Mouse (Mus musculus): ENCODE measurements at regions not wholly inside any gene's neighbourhood (a gene's known extent, or its start where the extent isn't known, plus 50 kb on each side); places are given as distances from the start of the nearest gene placed in this dataset.
A peak's percentile ranks its signal among the peaks of the same experiment; 100 is the strongest.
"Not testable (repeated sequence)": the region's sequence is repeated elsewhere in the genome, so short reads cannot be mapped to it uniquely, and the experiment has no call there.

GRCm38 (mm10) chr11:13040584-13040983 is 575.8 kb upstream of the Cobl start:
- Histone ChIP-seq H3K36me3 (ENCODE audit: control insufficient read depth, insufficient read depth, low read length) (no peaks in the 10 kb centered on the region), H3K27ac (replicated peaks in 1 of 2; ENCODE audit: control insufficient read depth in 1 of 2, insufficient read depth in 1 of 2, low read depth in 2 of 2, low read length in 2 of 2) (no peak overlapping the region), H3K9me3 (ENCODE audit: control insufficient read depth, low read length) (no peaks in the 10 kb centered on the region), H3K4me1 (ENCODE audit: control insufficient read depth in 2 of 2, insufficient read depth in 2 of 2, low read length in 2 of 2) (no peaks in the 10 kb centered on the region), H3K9ac (ENCODE audit: low read length) (no peak overlapping the region), H3K27me3 (ENCODE audit: control insufficient read depth, insufficient read depth, low read length) (no peaks in the 10 kb centered on the region), H3K4me2 (ENCODE audit: low read length) (no peak overlapping the region), H3K4me3 (ENCODE audit: control insufficient read depth in 1 of 2, insufficient read depth in 1 of 2, low read depth in 1 of 2, low read length in 2 of 2) (no peak overlapping the region)
- ATAC-seq (ENCODE audit: insufficient number of reproducible peaks, insufficient read depth, low FRiP score, low read depth): no peak
- WGBS: 74% methylated on average over 3 of the region's 3 CpGs

- no peak for ATAC-seq (ENCODE audit: insufficient number of reproducible peaks, insufficient read depth, low FRiP score, low read depth)
- Histone ChIP-seq H3K27ac (replicated peaks in 1 of 2; ENCODE audit: control insufficient read depth in 1 of 2, insufficient read depth in 1 of 2, low read depth in 2 of 2, low read length in 2 of 2) (peak overlapping the region in 1 of 2 experiments; percentile 70; a peak in 2 of 4 replicates), H3K36me3 (ENCODE audit: control insufficient read depth, insufficient read depth, low read length) (no peaks in the 10 kb centered on the region), H3K4me3 (ENCODE audit: control insufficient read depth in 1 of 2, insufficient read depth in 1 of 2, low read depth in 1 of 2, low read length in 2 of 2) (no peak overlapping the region), H3K27me3 (ENCODE audit: control insufficient read depth, insufficient read depth, low read length) (no peaks in the 10 kb centered on the region), H3K4me2 (ENCODE audit: low read length) (no peak overlapping the region), H3K4me1 (ENCODE audit: control insufficient read depth in 2 of 2, insufficient read depth in 2 of 2, low read length in 2 of 2) (peaks cover 0 to 4% of the 10 kb centered on the region in 2 experiments; a peak in 2 of 4 replicates), H3K9me3 (ENCODE audit: control insufficient read depth, low read length) (no peaks in the 10 kb centered on the region), H3K9ac (ENCODE audit: low read length) (no peak overlapping the region)
- WGBS: 13% methylated on average over 2 of the region's 2 CpGs
These were observed 567.7 kb upstream of the Cobl start for GRCm38 (mm10) chr11:13032464-13032863.

DNA sequence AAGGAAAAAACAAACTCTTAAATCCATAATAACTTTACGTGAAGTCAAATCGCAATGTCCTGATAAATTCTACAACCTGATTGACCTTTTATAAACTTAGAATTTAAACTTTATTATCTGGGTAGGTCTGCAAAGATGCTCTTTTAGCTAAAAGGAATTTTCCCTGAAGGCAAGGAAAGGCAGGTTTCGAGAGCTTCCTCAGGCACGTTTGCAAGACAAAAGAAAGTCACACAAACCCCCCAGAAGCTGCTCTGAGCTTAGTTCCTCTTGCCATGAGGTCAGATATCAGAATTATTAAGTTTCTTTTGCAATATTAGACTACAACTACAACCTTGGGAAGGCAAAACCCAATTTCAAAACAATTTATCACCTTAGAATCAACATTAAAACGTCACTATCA is 544.1 kb upstream of the Cobl start:
- H3K4me2 ChIP-seq (ENCODE audit: low read length); H3K9ac ChIP-seq (ENCODE audit: low read length); H3K4me1 ChIP-seq (ENCODE audit: control insufficient read depth in 2 of 2, insufficient read depth in 2 of 2, low read length in 2 of 2); H3K27me3 ChIP-seq (ENCODE audit: control insufficient read depth, insufficient read depth, low read length); H3K36me3 ChIP-seq (ENCODE audit: control insufficient read depth, insufficient read depth, low read length); H3K4me3 ChIP-seq (ENCODE audit: control insufficient read depth in 1 of 2, insufficient read depth in 1 of 2, low read depth in 1 of 2, low read length in 2 of 2); H3K27ac ChIP-seq (replicated peaks in 1 of 2; ENCODE audit: control insufficient read depth in 1 of 2, insufficient read depth in 1 of 2, low read depth in 2 of 2, low read length in 2 of 2); H3K9me3 ChIP-seq (ENCODE audit: control insufficient read depth, low read length); ATAC-seq (ENCODE audit: insufficient number of reproducible peaks, insufficient read depth, low FRiP score, low read depth): not testable (repeated sequence)
- WGBS: 70% methylated on average over 5 of the region's 5 CpGs

GRCm38 (mm10) chr11:13006461-13006961 is 541.8 kb upstream of the Cobl start:
- H3K4me3 ChIP-seq (ENCODE audit: control insufficient read depth in 1 of 2, insufficient read depth in 1 of 2, low read depth in 1 of 2, low read length in 2 of 2); H3K4me2 ChIP-seq (ENCODE audit: low read length); H3K27me3 ChIP-seq (ENCODE audit: control insufficient read depth, insufficient read depth, low read length); H3K4me1 ChIP-seq (ENCODE audit: control insufficient read depth in 2 of 2, insufficient read depth in 2 of 2, low read length in 2 of 2); H3K9ac ChIP-seq (ENCODE audit: low read length); H3K27ac ChIP-seq (replicated peaks in 1 of 2; ENCODE audit: control insufficient read depth in 1 of 2, insufficient read depth in 1 of 2, low read depth in 2 of 2, low read length in 2 of 2); H3K9me3 ChIP-seq (ENCODE audit: control insufficient read depth, low read length); ATAC-seq (ENCODE audit: insufficient number of reproducible peaks, insufficient read depth, low FRiP score, low read depth); H3K36me3 ChIP-seq (ENCODE audit: control insufficient read depth, insufficient read depth, low read length): not testable (repeated sequence)
- 80% methylated on average over 1 of the region's 1 CpGs for WGBS

DNA sequence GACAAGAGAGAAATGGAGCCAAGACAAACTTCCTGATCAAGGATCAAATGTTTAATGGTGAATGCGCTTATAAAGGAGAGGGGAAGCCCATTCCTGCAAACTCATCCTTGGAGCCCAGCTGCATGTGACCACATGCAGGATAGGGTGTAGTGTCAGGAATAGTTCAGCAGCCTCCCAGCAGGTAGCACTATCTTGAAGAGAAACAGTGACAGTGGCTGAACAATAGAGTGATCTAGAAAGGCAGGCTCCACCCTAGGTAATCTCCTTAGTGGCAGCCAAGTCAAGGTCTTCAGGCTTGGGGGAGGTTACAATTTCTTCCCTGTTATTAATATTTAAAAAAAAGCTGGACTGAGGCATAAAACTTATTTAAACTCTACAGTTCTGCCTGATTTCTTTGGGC is 540.5 kb upstream of the Cobl start:
- no peaks in the 10 kb centered on the region for H3K36me3 ChIP-seq (ENCODE audit: control insufficient read depth, insufficient read depth, low read length)
- WGBS: 65% methylated on average over 1 of the region's 1 CpGs
- no peak overlapping the region for H3K4me2 ChIP-seq (ENCODE audit: low read length)
- H3K9me3 ChIP-seq (ENCODE audit: control insufficient read depth, low read length): no peaks in the 10 kb centered on the region
- ATAC-seq (ENCODE audit: insufficient number of reproducible peaks, insufficient read depth, low FRiP score, low read depth): no peak
- no peaks in the 10 kb centered on the region for H3K4me1 ChIP-seq (ENCODE audit: control insufficient read depth in 2 of 2, insufficient read depth in 2 of 2, low read length in 2 of 2)
- H3K27ac ChIP-seq (replicated peaks in 1 of 2; ENCODE audit: control insufficient read depth in 1 of 2, insufficient read depth in 1 of 2, low read depth in 2 of 2, low read length in 2 of 2): no peak overlapping the region
- H3K4me3 ChIP-seq (ENCODE audit: control insufficient read depth in 1 of 2, insufficient read depth in 1 of 2, low read depth in 1 of 2, low read length in 2 of 2): no peak overlapping the region
- H3K27me3 ChIP-seq (ENCODE audit: control insufficient read depth, insufficient read depth, low read length): no peaks in the 10 kb centered on the region
- no peak overlapping the region for H3K9ac ChIP-seq (ENCODE audit: low read length)

DNA sequence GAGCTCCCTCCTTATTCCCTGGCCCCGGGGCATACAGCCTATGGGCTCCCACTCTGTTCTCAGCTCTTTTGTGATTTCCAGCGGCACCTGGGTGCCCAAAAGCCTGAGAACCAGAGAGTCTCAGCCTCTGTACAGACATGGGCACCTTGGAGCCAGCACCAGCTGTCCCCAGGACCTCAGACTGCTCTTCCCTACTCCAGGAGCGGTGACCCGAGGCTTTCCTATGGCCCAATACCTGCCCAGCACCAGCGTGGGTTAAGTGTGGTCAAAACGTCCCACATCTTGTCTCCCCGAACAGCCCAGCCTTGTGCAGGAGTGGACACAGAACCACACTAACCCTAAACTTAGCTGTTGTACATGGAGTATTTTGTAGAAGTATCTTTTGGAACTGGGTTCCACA is 534.5 kb upstream of the Cobl start:
- ATAC-seq (ENCODE audit: insufficient number of reproducible peaks, insufficient read depth, low FRiP score, low read depth): no peak
- WGBS: 83% methylated on average over 7 of the region's 7 CpGs

More for the DNA sequence above, 534.5 kb upstream of the Cobl start:
- Histone ChIP-seq H3K4me1 (ENCODE audit: control insufficient read depth in 2 of 2, insufficient read depth in 2 of 2, low read length in 2 of 2) (no peaks in the 10 kb centered on the region), H3K4me3 (ENCODE audit: control insufficient read depth in 1 of 2, insufficient read depth in 1 of 2, low read depth in 1 of 2, low read length in 2 of 2) (no peak overlapping the region), H3K9ac (ENCODE audit: low read length) (no peak overlapping the region), H3K27me3 (ENCODE audit: control insufficient read depth, insufficient read depth, low read length) (no peaks in the 10 kb centered on the region), H3K36me3 (ENCODE audit: control insufficient read depth, insufficient read depth, low read length) (no peaks in the 10 kb centered on the region), H3K9me3 (ENCODE audit: control insufficient read depth, low read length) (no peaks in the 10 kb centered on the region), H3K27ac (replicated peaks in 1 of 2; ENCODE audit: control insufficient read depth in 1 of 2, insufficient read depth in 1 of 2, low read depth in 2 of 2, low read length in 2 of 2) (no peak overlapping the region), H3K4me2 (ENCODE audit: low read length) (no peak overlapping the region)

Data from heart, embryonic 14.5 days (tissue).